Mouse (Mus musculus) testis, adult 2 months (tissue): ENCODE measurements around the gene Dglucy.

Source experiments
- CTCF ChIP-seq: fragments of 200-500 bp; IDR thresholded peaks from 2 replicates; pipeline ENCODE4 v1.5.1; 2012; ENCODE audit warnings: low read depth, mild to moderate bottlenecking, inconsistent platforms, low read length, moderate library complexity; ENCODE audit not compliant: control insufficient read depth, insufficient read depth, insufficient replicate concordance
- POLR2A ChIP-seq: fragments of 200-500 bp; IDR thresholded peaks from 2 replicates; pipeline ENCODE4 v1.6.1; 2012; ENCODE audit warnings: low read depth, mild to moderate bottlenecking, inconsistent platforms, low read length, moderate library complexity; ENCODE audit not compliant: control insufficient read depth

GRCm38 (mm10) chr12:100762663-100763425, 16.0 kb upstream of the Dglucy start:
- TF ChIP-seq POLR2A = no peak
- TF ChIP-seq CTCF = no peak
